In genomic region chr15:26015979-26016665, GRCm38 (mm10) we compare ENCODE assay signal across 9 mouse cellular contexts. TPM values are rescaled to one million over a fixed set of nuclear protein-coding genes. Genes with fewer than 3 reads are reported as not detected.
DNase-seq lines count a peak whose midpoint lies in the region; ATAC-seq lines count a peak whose summit lies in the region.
"Had no signal": no experiment of that assay in that cellular context is flagged by ENCODE, and none has a peak within 500 bp of the region (broad histone marks: within the 10 kb centered on the region; RNA-seq: fewer than 3 reads in every experiment).

No protein-coding gene starts in this region.

- H3K36me3 ChIP-seq in embryonic facial prominence, embryonic 14.5 days (ENCODE audit: control insufficient read depth, insufficient read depth, low read length) = no peaks in the 10 kb centered on the region
- no peaks in the 10 kb centered on the region for H3K36me3 ChIP-seq in neural tube, embryonic 14.5 days (ENCODE audit: control insufficient read depth, insufficient read depth, low read length)
- H3K36me3 ChIP-seq: limb, embryonic 12.5 days had no signal

- H3K4me1 ChIP-seq in embryonic facial prominence, embryonic 14.5 days (ENCODE audit: control insufficient read depth, insufficient read depth, low read length) = 0 out of 2 replicates have a peak, but pooled peaks cover 2% of the 10 kb centered on the region
- H3K4me1 ChIP-seq in neural tube, embryonic 14.5 days (ENCODE audit: control insufficient read depth, insufficient read depth, low read length) = no peaks in the 10 kb centered on the region

- no peak overlapping the region for H3K4me2 ChIP-seq in embryonic facial prominence, embryonic 14.5 days (ENCODE audit: low read depth, low read length)
- H3K4me2 ChIP-seq in neural tube, embryonic 14.5 days (ENCODE audit: low read depth, low read length) = no peak overlapping the region
- H3K4me2 ChIP-seq: limb, embryonic 12.5 days had no signal

- no peaks in the 10 kb centered on the region for H3K27me3 ChIP-seq in embryonic facial prominence, embryonic 14.5 days (replicated peaks; ENCODE audit: control insufficient read depth, insufficient read depth, low read length)
- no peaks in the 10 kb centered on the region for H3K27me3 ChIP-seq in neural tube, embryonic 14.5 days (ENCODE audit: control insufficient read depth, insufficient read depth, low read length)
- H3K27me3 ChIP-seq: limb, embryonic 12.5 days had no signal

- no peak overlapping the region for H3K4me3 ChIP-seq in embryonic facial prominence, embryonic 14.5 days (ENCODE audit: low read depth, low read length)
- no peak overlapping the region for H3K4me3 ChIP-seq in neural tube, embryonic 14.5 days (ENCODE audit: low read depth, low read length)
- H3K4me3 ChIP-seq: limb, embryonic 12.5 days had no signal

- intact Hi-C loops in gastrocnemius, postnatal 14 days (cut with DNase I; ENCODE audit: low total_unique reads) = no loop called here
- intact Hi-C loops in gastrocnemius, postnatal 36 days (cut with DNase I) = no loop called here
- intact Hi-C loops in left cerebral cortex, postnatal 4 days (cut with DNase I) = no loop called here

- WGBS in embryonic facial prominence, embryonic 14.5 days = 30% methylated on average over 14 of the region's 14 CpGs
- 29% methylated on average over 14 of the region's 14 CpGs for WGBS in neural tube, embryonic 14.5 days

- no peaks in the 10 kb centered on the region for H3K9me3 ChIP-seq in embryonic facial prominence, embryonic 14.5 days (ENCODE audit: control insufficient read depth, low read length)
- H3K9me3 ChIP-seq in neural tube, embryonic 14.5 days (ENCODE audit: control insufficient read depth, low read length) = no peaks in the 10 kb centered on the region
- H3K9me3 ChIP-seq: limb, embryonic 12.5 days had no signal

- H3K27ac ChIP-seq in embryonic facial prominence, embryonic 14.5 days (replicated peaks; ENCODE audit: low read depth, low read length) = no peak overlapping the region
- H3K27ac ChIP-seq in neural tube, embryonic 14.5 days (ENCODE audit: low read depth, low read length) = no peak overlapping the region
- H3K27ac ChIP-seq: limb, embryonic 12.5 days had no signal

- peak; percentile 22; the same call in 1 of the 2 replicates for ATAC-seq in embryonic facial prominence, embryonic 14.5 days (ENCODE audit: low read depth)
- peak; percentile 68; the same call in 1 of the 2 replicates for ATAC-seq in neural tube, embryonic 14.5 days (ENCODE audit: low read depth)
- no peak for ATAC-seq in inflammation-experienced regulatory T-cells, adult 6 months

- no peak overlapping the region for H3K9ac ChIP-seq in embryonic facial prominence, embryonic 14.5 days (ENCODE audit: low read depth, low read length)
- no peak overlapping the region for H3K9ac ChIP-seq in neural tube, embryonic 14.5 days (replicated peaks; ENCODE audit: low read depth, low read length)
- H3K9ac ChIP-seq: limb, embryonic 12.5 days had no signal

- DNase-seq in gastrocnemius, postnatal 14 days = peak; percentile 23
- DNase-seq in gastrocnemius, postnatal 36 days = no peak
- DNase-seq in embryonic facial prominence, embryonic 14.5 days (ENCODE audit: low spot score) = peak; percentile 46
- peak; percentile 53 to 63 for DNase-seq in kidney, postnatal 25 days
- no peak for DNase-seq in layer of hippocampus, postnatal 36 days
- no peak for DNase-seq in left cerebral cortex, postnatal 4 days

RNA-seq across cellular contexts. Expression of gene Zfp622, which starts 32.0 kb away (rescaled TPM):
- 10 to 100 TPM; 23.8 to 24.7 TPM for total RNA-seq in gastrocnemius, postnatal 14 days (2021)
- total RNA-seq in gastrocnemius, postnatal 36 days (2021) = 10 to 100 TPM; 19.6 to 23.0 TPM
- polyA plus RNA-seq in embryonic facial prominence, embryonic 14.5 days (2014; fragmentation: Nextera tagmentation; extraction: Ambion mirVana) = 29.9 and 30.5 TPM in 2 replicates
- polyA plus RNA-seq in neural tube, embryonic 14.5 days (2014; fragmentation: Nextera tagmentation; extraction: Ambion mirVana) = 37.7 and 41.2 TPM in 2 replicates
- 10 to 100 TPM in 2 of 3 experiments, 1 to 10 TPM in 1; 9.7 to 16.7 (median 11.3) TPM for polyA plus RNA-seq in inflammation-experienced regulatory T-cells, adult 6 months (2017; shearing (Covaris generic))
- total RNA-seq in layer of hippocampus, postnatal 36 days (2021) = 10 to 100 TPM; 41.0 to 47.9 TPM
- total RNA-seq in left cerebral cortex, postnatal 4 days (2021) = 10 to 100 TPM; 43.1 to 46.5 TPM

Comparison
In these comparisons a context has a peak if more than half of its experiments do, and no peak if none do; other contexts are left out.
1. DNase-seq: peak in gastrocnemius, postnatal 14 days (single experiment), embryonic facial prominence, embryonic 14.5 days (single experiment) and kidney, postnatal 25 days (2 of 2); none in gastrocnemius, postnatal 36 days (0 of 2), layer of hippocampus, postnatal 36 days (0 of 2) and left cerebral cortex, postnatal 4 days (single experiment).